Mouse (Mus musculus): ENCODE data around the gene Zbtb45.

Zbtb45 gene

DNA sequence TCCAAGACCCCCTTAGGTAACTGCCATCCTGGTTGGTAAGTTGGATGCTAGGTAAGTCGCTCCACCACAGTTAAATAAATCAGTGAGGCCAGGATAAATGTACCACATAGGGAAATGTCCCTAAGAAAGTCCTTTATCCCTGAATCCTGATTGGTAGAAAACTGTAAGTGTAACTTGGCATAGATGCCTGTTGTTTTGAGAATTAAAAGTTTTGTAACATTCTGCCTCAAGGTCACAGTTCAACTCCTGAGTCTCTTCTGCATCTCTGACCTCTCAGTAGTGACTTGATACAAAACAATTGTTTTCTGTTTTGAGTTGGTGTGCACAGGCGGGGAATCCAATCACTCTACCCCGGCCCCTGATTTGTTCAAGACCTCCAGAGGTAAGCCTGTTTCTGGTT lies 11.0 kb downstream of the Zbtb45 start, which contains the start of gene Trim28:
Trim28 (plus strand) TSS at position 264 of the 400 bp plus-strand sequence.
- DNase-seq (ENCODE audit: low read depth, low spot score), result no peak

DNA sequence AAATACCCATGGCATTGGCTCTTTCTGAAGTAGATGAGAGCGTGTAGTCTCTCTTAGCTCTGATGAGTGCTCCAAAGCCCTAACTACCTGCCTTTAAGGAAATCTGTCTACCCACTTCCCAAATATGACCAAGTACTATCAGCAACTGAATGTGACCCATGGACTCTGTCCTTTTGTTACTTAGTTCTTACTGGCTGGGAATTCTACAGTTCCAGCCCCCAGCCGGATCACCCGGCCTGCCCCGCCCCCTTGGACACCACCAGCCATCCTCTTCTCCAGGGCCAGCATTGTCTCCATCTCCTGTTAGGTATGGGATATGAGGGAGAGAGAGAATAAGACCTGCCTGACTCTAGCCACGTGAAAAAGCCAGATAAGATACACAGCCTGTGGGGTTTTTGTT lies 11.8 kb downstream of the Zbtb45 start, which contains the start of gene Slc27a5:
Slc27a5 (minus strand) TSS at position 140 of the 400 bp plus-strand sequence.
- DNase-seq (ENCODE audit: low read depth, low spot score), result no peak

DNA sequence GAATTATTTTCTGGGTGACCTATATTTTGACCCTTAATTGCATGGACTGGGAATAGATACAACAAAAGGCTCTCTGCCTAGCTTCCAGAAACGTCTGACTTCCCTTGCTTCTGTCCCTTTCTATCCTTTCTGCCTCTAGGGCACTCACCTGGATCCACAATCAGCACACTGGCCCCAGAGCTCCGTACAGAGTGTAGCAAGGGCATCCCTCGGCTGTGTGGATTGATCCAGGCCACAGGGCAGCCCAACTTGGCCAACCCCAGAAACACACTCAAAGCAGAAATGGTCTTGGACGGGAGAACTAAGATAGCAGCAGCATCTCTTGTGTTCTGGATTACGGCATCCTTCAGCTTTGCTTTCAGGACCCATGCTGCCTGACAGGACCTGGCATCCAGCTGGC lies 12.6 kb downstream of the Zbtb45 start:
- DNase-seq (ENCODE audit: low read depth, low spot score), result no peak

DNA sequence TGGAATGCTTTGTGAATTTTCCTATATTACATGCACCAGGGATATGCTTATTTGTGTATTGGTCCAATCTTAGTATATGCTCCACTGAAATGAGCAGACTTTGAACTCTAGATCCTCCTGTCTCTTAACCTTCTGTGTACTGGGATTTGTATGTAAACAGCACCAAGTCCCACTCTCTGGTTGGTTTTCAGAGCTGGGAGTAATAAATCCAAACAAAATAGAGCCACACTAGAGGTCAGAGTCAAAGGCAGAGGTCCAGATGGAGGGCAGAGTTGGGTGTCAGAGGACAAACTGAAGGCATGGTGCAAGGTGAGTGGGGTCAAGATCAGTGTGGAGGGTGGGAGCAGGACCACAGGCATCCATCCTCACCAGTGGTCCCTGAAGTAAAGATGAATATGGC lies 14.0 kb downstream of the Zbtb45 start:
- DNase-seq (ENCODE audit: low read depth, low spot score), result no peak

DNA sequence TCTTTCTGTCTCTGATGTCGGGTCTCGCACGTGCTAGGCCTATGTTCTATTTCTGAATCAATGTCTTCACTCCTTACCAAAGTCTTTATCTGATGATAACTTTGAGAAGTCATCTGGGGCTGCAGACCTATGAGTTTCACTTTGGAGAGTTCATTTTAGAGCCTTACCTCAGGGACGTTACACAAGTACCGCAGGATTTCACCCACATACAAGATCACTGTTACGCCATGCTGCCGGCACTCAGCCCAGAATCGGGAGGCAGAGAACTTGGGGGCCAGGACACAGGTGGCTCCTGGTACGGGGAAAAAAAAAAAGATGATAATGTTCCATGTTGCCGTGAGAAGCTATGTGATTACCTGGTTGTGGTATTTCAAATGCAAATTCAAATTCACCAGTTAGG lies 16.7 kb downstream of the Zbtb45 start:
- no peak for DNase-seq (ENCODE audit: low read depth, low spot score)

DNA sequence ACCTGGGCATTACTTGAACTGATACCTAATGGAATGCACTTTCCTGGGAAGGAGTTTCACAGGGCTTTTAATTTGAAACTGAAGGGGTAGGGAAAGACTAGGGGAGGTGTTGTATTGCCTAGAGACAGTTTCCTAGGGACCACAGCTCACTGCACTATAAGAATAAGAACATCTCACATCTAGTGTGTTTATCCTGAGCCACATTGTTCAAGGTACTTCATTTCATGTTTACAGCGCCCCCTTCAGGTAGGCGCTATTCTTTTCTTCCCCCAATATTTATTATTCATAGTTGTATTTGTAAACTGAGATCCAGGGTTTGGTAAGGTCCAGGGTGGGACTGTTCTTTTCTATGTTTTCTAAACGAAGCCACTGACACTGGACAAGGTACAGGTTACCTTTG lies 17.6 kb downstream of the Zbtb45 start:
- DNase-seq (ENCODE audit: low read depth, low spot score), result no peak

DNA sequence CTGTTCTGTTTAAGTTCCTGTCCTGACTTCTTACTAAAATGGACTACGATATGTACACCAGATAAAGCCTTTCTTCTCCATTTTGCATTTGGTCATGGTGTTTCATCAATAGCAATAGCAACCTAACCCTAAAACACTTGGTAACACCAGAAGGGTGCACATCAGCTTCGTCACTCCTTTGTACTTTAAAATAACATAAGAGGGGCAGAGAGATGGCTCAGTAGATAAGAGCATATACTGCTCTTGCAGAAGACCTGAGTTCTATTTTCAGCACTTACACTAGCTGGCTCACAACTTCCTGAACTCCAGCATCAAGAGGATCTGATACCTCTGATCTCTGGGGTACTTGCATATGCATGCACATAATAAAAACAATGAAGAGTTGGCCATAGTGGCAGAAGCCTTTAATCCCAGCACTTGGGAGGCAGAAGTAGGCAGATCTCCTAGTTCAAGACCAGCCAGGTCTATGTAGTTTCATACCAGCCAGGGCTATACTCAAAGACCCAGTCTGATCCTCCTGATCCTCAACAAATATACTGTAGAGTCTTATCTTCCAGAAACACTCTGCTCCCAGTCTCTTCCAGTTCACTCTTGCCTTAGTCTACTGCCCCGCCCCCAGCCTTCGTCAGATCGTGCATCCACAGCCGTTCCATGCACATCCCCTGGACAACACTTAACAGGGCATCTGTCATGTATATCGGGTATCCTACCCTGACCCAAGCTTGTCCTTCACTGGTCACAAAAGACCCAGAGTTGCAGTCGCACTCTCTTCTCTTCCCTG lies 22.2 kb downstream of the Zbtb45 start:
- no peak for DNase-seq (ENCODE audit: low read depth, low spot score)

DNA sequence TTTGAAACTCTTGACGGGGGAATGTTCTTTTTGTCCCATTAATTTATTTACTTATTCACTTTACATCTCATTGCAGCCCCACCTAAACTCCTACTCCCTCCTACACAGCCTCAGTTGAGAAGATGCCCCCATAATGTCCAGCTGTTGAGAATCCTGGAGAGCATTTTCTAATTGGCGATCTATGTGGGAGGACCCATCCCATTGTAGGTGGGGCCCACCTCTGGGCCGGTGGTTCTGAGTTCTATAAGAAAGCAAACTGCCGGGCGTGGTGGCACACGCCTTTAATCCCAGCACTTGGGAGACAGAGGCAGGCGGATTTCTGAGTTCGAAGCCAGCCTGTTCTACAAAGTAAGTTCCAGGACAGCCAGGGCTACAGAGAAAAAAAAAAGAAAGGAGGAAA lies 22.9 kb downstream of the Zbtb45 start:
- DNase-seq (ENCODE audit: low read depth, low spot score), result no peak

DNA sequence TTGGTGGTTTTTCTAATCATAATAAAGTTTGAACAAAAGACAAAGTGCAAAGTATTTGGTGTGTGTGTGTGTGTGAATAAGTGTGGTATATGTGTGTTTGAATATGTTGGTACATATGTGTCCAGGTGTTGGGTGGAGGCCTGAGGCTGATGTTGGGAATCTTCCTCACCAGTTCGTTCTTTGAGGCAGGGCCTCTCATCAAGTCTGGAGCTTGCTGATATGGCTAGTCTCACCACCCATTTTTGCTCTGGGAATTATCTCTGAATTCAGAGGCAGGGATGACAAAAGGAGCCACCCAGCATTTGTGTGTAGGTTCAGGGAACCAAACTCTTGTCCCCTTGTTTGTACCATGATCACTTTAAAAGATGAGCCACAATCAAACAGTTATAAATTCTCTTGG lies 24.1 kb downstream of the Zbtb45 start:
- no peak for DNase-seq (ENCODE audit: low read depth, low spot score)

DNA sequence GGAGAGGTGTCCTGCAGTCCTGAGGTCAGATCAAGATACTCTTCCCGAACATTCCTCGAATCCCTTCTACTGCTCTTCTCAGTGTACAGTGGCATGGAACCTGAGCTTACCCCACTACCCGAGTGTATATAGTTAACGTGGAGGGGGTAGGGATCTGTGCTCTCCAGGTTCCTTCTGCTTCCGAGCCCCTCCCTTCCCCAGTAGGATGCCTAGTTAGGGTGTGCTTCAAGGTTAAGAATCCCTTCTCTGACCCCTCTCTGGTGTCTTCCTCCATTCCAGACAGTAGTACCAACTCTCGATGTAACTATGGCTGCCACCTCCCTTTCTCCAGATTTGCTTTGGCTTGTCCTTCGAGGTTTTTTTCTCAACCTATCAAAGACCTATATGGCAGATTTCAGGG lies 29.5 kb downstream of the Zbtb45 start:
- DNase-seq (ENCODE audit: low read depth, low spot score), result no peak

DNA sequence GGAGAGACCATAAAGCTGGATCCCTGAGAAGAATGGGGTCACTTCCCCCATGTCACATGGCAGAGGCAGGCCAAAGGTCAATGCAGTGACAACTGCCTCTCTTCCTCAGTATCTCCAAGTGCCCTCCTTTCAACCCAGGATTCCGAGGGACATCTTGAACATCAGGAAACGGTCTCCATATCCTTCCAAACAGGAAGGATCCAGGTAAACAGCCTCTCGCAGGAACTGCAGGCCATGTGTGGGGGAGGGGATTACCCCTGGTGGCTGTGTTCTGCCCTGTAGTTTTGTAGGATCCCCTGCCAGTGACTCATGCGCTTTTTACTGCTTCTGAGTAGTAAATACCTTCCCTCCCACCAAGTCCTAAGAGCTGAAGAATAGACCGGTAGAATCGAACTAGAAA lies 30.1 kb downstream of the Zbtb45 start:
- no peak for DNase-seq (ENCODE audit: low read depth, low spot score)

DNA sequence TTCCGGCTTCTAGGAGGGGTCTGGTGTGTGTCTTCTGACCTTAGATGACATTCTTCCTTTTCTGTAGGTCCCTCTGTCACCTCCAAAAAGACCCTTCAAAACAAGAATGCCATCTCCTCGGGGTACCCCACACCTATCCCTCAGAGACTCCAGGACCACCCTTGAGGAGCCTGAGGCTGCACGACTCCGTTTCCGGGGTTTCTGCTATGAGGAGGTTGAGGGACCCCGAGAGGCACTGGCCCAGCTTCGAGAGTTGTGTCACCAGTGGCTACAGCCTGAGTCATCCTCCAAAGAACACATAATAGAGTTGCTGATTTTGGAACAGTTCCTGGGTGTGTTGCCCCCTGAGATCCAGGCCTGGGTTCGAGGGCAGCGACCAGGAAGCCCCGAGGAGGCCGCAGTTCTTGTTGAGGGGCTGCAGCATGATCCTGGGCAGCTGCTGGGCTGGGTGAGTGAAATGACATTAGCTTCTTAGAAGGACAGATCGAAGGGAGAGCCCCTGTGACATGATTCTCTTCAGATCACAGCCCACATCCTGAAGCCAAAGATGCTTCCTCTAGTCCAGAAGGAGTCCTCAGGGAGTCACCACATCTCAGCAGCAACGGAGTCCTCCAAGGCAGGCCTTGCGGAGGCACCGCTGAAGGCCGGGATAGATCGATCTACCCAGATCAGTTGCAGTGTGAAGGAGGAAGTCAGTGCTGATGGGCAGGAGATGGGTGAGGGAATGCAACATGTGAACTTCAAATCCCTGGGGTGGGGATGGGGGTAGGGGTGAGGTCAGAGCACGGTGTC lies 30.7 kb downstream of the Zbtb45 start:
- no peak for DNase-seq (ENCODE audit: low read depth, low spot score)

DNA sequence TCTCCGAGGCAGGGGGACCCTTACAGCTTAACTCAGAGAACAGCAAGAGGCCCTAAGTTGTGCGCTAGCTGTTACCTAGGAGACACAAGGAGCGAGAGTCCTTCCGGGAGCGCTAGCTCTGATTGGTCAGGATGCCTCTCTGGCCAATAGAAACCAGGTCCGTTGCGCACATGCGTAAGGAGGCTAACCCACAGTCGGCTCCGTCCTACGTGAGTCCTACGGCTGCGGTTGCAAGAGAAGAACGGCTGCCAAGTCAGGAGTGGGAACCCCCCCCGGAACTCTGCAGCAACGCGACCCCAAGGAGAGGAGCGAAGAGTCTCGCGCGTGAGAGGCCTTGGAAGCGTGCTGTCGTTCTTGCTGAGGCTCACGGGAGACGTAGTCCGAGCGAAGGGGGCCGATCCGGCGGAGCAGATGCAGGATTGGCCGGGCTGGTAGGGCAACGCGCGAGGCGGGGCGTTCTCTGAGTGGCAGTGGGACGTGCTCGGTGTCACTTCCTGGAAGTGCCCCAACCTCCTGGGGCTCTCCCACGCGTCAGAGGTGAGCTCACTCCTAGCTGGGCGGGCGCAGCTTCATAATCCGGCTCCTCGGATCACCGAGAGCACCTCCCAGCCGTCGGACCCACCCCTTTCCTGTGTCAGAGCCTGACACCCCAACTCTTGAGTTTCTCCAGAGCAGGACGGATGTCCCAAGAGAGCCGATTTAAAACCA lies 32.0 kb downstream of the Zbtb45 start, which contains the start of gene Zfp446:
Zfp446 (plus strand) TSS at position 167 of the 708 bp plus-strand sequence.
- peak; percentile 96 for DNase-seq (ENCODE audit: low read depth, low spot score)

DNA sequence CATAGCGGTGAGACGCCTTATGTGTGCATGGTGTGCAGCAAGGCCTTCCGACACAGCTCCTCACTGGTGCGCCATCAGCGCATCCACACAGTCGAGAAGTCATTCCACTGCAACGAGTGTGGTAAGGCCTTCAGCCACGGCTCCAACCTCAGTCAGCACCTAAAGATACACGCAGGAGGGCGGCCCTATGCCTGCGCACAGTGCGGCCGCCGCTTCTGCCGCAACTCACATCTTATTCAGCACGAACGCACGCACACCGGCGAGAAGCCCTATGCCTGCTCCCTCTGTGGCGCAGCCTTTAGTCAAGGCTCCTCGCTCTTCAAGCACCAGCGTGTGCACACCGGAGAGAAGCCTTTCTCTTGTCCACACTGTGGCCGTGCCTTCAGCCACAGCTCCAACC lies 38.9 kb downstream of the Zbtb45 start:
- DNase-seq (ENCODE audit: low read depth, low spot score), result no peak

DNA sequence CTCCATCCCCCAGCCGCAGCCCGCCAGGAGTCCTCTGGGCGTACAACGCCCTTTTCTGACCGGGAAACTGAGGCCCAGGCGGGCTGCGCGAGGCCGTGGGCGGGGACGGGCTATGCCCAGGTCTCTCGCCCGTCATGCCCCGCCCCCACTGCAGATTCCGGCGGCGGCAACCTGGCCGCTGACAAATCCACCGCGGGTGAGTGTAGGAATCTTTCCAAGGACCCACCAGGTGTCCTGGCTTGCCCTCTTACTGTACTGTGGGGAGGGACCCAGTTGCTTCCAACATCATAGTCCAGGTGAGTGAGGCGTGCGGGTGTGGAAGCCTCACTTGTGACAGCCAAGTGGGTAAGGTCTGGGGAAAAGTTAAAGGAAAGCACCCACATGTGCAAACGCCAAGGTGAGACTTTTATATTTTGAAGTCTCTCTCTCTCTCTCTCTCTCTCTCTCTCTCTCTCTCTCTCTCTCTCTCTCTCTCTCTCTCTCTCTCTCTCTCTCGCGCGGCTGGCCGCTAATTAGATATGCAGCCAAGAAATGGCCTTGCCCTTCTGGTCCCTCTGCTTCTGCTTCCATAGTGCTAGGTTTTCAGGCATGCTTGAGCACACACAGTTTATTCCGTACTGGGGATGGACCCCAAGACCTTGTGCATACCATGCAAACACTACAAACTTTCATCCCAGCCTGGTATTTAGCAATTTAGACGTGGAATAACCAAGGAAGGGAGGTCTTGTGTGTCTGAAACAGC lies 43.6 kb downstream of the Zbtb45 start:
- DNase-seq (ENCODE audit: low read depth, low spot score), result no peak

DNA sequence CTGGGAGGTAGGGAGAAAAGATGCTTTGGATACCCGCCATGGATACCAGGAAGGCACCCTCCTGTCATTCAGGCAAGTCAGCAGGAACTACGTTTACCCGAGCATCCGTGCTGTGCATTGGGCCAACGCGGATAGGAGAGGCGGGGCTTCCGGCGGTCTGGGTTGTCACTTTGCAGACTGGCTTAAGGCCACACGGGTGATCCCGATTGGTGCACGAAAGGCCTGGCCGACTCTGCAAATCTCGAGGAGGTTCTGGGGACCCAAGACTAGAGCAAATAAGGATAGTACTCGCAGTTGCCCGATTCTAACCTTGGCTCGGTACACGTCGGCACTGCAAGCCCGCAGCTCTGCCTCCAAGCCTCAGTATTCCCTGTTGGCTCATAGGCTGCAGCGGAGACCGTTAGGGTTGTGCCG lies 44.1 kb downstream of the Zbtb45 start, which contains the start of gene Zfp324:
Zfp324 (plus strand) TSS at position 161 of the 414 bp plus-strand sequence.
- peak; percentile 77 for DNase-seq (ENCODE audit: low read depth, low spot score)

DNA sequence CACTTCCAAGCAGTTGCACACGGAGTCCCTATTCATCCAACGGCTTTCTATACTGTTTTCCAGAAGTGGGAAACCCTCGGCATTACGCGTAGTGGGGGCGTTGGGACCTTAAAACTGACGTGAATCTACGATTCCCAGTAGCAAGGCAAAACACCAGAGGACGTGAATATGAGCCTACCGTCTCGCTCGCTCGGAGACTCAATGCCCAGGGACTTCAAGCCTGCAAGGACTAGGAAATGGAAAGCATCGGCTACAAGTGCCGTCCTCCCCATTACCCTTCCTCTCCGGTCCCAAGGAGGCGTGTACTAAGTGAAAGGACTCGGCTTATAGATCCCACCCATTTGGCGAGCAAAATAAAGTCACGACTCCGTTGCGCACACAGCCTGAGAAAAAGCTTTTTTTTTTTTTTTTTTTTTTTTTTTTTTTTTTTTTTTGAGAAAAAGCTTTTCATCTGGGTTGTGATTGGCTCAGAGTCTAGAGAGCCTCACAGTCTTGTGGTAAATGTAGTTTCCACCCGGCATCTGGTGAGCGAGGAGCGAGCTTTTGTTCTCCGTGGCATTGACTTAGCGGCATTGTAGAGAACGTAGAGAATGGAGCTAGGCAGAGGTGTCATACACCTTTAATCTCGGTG lies 48.2 kb downstream of the Zbtb45 start:
- DNase-seq (ENCODE audit: low read depth, low spot score), result peak; percentile 66

DNA sequence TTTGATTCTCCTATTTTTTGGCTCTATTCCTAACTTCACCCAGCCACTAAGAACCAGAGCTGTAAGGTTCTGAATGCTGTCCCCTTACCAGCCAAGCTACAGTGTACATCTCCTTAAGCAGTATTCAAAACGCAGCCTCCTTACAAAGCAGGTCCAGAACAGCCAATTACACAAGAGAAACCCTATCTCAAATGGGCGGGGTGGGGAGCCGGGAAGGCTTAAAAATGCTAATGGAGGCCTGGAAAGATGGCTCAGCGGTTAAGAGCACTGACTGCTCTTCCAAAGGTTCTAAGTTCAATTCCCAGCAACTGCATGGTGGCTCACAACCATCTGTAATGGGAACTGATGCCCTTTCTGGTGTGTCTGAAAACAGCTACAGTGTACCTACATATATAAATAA lies 50.1 kb downstream of the Zbtb45 start:
- no peak for DNase-seq (ENCODE audit: low read depth, low spot score)

DNA sequence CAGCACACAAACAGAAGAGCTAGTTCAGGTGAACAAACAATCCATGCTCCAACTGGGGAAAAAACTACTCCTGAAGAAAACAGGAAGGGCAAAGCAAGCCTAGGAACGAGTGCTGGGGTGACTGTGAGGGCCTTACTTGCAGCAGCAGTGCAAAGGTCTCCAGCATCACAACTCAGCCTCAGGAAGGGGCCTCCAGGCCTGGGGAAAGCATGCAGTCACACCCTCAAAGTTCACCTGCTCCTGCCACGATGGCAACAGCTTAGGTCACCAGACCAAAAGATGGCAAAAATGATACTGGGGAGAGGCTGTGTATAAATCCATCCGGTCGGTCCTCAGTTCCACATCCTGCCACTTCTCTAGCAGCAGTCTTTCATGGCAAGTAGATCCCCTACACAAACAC lies 50.9 kb downstream of the Zbtb45 start:
- DNase-seq (ENCODE audit: low read depth, low spot score), result no peak

DNA sequence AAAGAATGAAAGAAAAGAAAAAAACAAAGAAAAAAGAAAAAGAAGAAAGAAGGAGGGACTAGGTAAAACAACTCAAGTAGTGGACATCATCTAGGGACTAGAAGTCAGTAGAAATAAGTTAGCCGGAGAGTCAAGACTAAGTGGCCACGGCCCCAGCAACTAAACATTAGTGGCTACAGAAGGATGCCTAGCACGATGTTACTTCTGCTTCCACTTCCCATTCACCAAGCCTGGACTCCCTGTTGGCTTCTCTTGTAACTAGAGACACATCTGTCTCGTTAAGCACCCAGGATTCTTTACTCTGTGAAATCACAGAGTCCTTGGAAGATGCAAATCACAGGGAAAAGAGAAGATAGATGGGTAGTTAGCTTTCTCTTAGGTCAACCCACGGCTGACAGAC lies 52.3 kb downstream of the Zbtb45 start:
- DNase-seq (ENCODE audit: low read depth, low spot score), result no peak

DNA sequence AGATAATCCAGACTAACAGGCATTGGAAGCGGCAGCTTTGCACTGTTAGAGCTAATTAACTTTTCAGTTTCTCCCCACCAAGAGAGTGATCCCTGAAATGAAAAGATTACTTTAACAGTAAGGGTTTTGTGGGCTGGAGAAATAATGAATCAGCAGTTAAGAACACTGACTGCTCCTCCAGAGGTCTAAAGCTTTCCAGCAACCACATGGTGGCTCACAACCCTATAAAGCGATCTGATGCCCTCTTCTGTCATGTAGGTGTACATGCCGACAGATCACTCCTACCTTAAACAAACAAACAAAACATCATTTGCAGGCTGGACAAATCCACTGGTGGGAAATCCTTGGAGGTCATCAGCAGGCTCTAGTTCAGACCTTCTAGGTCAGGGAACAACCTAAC lies 54.9 kb downstream of the Zbtb45 start:
- no peak for DNase-seq (ENCODE audit: low read depth, low spot score)

Measured in forelimb bud, embryonic 11.5 days (tissue).